Mouse (Mus musculus) hindbrain, embryonic 15.5 days (tissue): Measurements from ENCODE around the gene Ranbp17. TPM values are rescaled to one million over a fixed set of nuclear protein-coding genes. Genes with fewer than 3 reads are reported as not detected.
A peak's percentile ranks its signal among the peaks of the same experiment; 100 is the strongest.

ENCODE experiments used
- ATAC-seq: fragments of 200-750 bp; cut with Nextera tagmentation; 2 replicates; pipeline ENCODE4 v1.8.0; 2017; ENCODE audit warnings: low read depth, moderate number of reproducible peaks, moderate TSS enrichment; ENCODE audit not compliant: low FRiP score
- H3K27ac ChIP-seq: fragments of 300-500 bp; sonication (generic); replicated peaks from 2 replicates; pipeline ENCODE4 v1.5.1; 2015; ENCODE audit warnings: mild to moderate bottlenecking, inconsistent platforms
- H3K27me3 ChIP-seq: fragments of 300-500 bp; sonication (generic); 2 replicates; pipeline ENCODE4 v1.6.1; 2015; ENCODE audit warnings: control low read depth, inconsistent platforms
- H3K36me3 ChIP-seq: fragments of 300-500 bp; sonication (generic); 2 replicates; pipeline ENCODE4 v1.6.1; 2015; ENCODE audit warnings: control low read depth, inconsistent platforms
- H3K4me1 ChIP-seq: fragments of 300-500 bp; sonication (generic); replicated peaks from 2 replicates; pipeline ENCODE4 v1.6.1; 2015; ENCODE audit warnings: control low read depth, inconsistent platforms
- H3K4me2 ChIP-seq: fragments of 300-500 bp; sonication (generic); 2 replicates; pipeline ENCODE4 v1.6.1; 2015; ENCODE audit warnings: moderate library complexity, mild to moderate bottlenecking, inconsistent platforms
- H3K4me3 ChIP-seq: fragments of 300-500 bp; sonication (generic); 2 replicates; pipeline ENCODE4 v1.5.1; 2015; ENCODE audit warnings: mild to moderate bottlenecking, inconsistent platforms
- H3K9ac ChIP-seq: fragments of 300-500 bp; sonication (generic); 2 replicates; pipeline ENCODE4 v1.6.1; 2015; ENCODE audit warnings: inconsistent platforms
- H3K9me3 ChIP-seq: fragments of 300-500 bp; sonication (generic); 2 replicates; pipeline ENCODE4 v1.6.1; 2016; ENCODE audit warnings: control low read depth, inconsistent platforms
- WGBS: fragments of 180-500 bp; shearing (Covaris S2); methylation state at CpG from one replicate; pipeline ENCODE4 v1.1.7; 2015; 5-methylcytosine and 5-hydroxymethylcytosine counted together
- polyA plus RNA-seq: library from polyadenylated mRNA; unstranded; fragments of >200 nt; fragmentation: Nextera tagmentation; extraction: Ambion mirVana; gene quantifications from 2 replicates; pipeline ENCODE4 v1.2.1, GENCODE M21; 2015

Ranbp17 gene
- polyA plus RNA-seq, result 7.7 and 7.8 TPM in 2 replicates

DNA sequence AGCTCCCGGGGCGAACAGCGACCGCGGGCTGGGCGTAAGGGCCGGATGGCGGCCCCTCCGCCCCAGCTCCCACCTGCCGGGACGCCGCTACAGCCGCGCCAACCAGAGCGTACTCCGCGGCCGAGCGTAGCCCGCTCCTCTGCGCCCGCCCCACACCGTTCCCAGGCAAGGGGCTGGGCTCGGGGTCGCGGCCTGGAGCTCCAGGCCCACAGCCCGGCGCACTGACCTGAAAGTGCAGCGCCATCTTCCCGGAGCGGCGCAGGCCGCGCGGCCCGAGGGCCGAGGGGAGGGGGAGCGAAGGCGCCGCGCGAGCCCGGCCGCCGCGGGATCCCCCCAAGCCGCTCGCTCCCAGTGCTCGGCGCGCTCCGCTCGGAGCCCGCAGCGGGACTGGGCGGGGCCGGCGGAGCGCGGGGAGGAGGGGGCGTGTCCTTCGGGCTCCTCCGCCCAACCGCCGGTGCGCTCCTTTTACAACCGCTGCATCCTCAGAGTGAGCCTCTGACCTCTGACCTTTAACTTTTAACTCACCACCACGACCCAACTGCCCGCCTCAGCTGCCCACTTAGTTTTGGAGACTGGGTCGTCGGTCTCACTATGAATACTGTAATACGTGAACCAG, at the start of gene Ranbp17:
Gene Ranbp17, minus strand, starts transcription at position 371 of the 616 bp plus-strand sequence.
- peak; percentile 89 for ATAC-seq
- WGBS, result under 1% methylated on average over 61 of the region's 72 CpGs
- peak within 1 kb of the TSS; percentile 82 for H3K9ac ChIP-seq

DNA sequence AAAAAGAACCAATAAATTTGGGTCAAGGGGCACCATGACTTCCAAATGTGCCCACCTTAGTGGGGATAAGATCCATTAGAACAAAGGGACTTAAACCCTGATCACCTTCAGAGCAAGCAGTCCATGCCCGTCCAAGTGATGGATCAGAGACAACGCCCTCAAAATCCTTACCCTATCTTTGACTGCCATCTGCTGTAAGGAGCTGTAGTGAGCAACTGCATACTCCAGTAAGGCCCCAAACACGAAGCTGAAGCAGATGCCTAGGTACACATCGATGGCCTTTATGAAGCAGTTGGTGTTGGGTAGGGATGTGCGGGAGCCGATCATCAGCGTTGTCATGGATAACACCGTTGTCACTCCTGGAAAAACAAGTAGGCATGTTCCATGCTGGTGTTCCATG, 40.6 kb upstream of the Ranbp17 start:
- no peak for ATAC-seq
- H3K4me2 ChIP-seq, result no peak overlapping the region
- no peaks in the 10 kb centered on the region for H3K9me3 ChIP-seq
- WGBS, result 83% methylated on average over 8 of the region's 8 CpGs
- no peaks in the 10 kb centered on the region for H3K4me1 ChIP-seq
- no peaks in the 10 kb centered on the region for H3K27me3 ChIP-seq
- H3K4me3 ChIP-seq, result no peak overlapping the region
- H3K27ac ChIP-seq, result no peak overlapping the region
- no peak overlapping the region for H3K9ac ChIP-seq
- no peaks in the 10 kb centered on the region for H3K36me3 ChIP-seq

More for the DNA sequence above, at the start of gene Ranbp17:
- Histone ChIP-seq H3K27ac (peak within 1 kb of the TSS; percentile 88), H3K9me3 (no peaks in the 10 kb centered on the region), H3K4me1 (peaks cover 9% of the 10 kb centered on the region; the same call in 1 of the 2 replicates), H3K4me2 (peak within 1 kb of the TSS; percentile 72), H3K36me3 (no peaks in the 10 kb centered on the region), H3K27me3 (no peaks in the 10 kb centered on the region), H3K4me3 (peak within 1 kb of the TSS; percentile 78)

DNA sequence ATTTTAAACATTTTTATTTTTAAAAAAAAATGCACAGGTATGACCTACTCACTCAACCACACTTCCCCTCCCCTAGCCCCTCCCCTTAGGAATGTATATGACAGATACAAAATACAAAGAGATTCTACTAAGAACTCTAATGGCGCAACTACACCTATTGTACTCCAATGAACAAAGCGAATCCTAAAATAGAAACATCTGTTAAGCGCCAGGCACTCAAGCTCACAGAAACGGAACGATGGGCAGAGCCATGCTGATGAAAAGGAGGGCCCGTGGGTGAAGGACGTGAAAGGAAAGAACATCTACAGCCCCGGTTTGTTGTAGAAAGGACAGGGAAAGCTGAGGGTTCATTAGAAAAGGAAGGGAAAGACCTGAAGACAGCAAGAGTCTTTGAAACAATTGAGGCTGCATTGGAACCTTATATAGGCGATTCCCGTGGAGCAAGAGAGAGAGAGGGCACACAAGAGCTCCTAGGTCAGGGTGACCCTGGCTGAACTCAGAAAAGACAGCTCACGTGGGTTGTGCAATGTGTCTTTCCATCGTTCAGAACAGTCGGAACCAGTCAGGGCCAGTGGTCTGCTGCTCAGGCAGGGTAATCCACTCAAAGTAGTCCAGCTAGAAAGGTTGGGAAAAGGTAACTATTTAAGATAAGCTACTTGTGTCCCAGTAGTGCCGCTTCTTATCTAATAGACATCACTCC, 37.5 kb upstream of the Ranbp17 start:
- no peak overlapping the region for H3K4me2 ChIP-seq
- H3K36me3 ChIP-seq, result no peaks in the 10 kb centered on the region
- H3K9ac ChIP-seq, result no peak overlapping the region
- 69% methylated on average over 14 of the region's 14 CpGs for WGBS
- ATAC-seq, result no peak
- H3K4me3 ChIP-seq, result no peak overlapping the region
- no peaks in the 10 kb centered on the region for H3K9me3 ChIP-seq
- no peaks in the 10 kb centered on the region for H3K27me3 ChIP-seq
- H3K4me1 ChIP-seq, result no peaks in the 10 kb centered on the region
- H3K27ac ChIP-seq, result no peak overlapping the region

DNA sequence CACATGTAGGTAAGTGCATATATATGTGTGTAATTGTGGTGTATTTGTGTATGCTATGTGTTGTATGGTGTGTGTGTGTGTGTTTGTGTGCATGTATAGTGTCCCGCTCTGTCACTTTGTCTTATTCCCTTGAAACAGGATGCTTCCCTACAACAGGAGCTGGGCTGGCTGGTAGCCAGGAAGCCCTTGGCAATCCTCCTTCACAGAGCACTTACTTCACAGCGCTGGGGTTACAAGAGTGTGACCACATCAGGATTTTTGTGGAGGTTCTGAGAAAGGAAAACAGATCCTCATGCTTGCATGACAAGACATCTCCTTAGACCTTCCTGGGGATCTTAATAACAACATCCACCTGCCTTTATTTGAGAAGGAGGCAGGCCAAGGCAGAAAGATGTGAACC, 33.8 kb upstream of the Ranbp17 start:
- H3K4me3 ChIP-seq, result no peak overlapping the region
- 73% methylated on average over 2 of the region's 2 CpGs for WGBS
- no peak for ATAC-seq

DNA sequence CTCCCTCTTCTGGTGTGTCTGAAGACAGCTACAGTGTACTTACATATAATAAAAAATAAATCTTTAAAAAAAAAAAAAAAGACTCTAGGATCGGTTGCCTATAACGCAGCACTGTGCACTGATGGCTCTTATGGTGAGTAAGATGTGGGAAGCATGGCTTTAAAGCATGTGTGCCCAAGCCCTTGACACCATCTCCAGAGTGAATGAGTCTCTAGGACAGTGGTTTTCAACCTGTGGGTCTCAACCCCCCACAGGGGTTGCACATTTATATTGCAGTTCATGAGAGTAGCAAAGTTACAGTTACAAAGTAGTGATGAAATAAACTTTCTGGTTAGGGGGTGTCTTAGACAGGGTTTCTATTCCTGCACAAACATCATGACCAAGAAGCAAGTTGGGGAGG, 31.4 kb upstream of the Ranbp17 start:
- ATAC-seq, result no peak
- H3K36me3 ChIP-seq, result no peaks in the 10 kb centered on the region
- WGBS, result 92% methylated on average over 2 of the region's 2 CpGs

More for the DNA sequence above, 33.8 kb upstream of the Ranbp17 start:
- no peaks in the 10 kb centered on the region for H3K36me3 ChIP-seq
- H3K9ac ChIP-seq, result no peak overlapping the region
- H3K27ac ChIP-seq, result no peak overlapping the region
- no peaks in the 10 kb centered on the region for H3K9me3 ChIP-seq
- H3K4me1 ChIP-seq, result no peaks in the 10 kb centered on the region
- no peaks in the 10 kb centered on the region for H3K27me3 ChIP-seq
- no peak overlapping the region for H3K4me2 ChIP-seq

DNA sequence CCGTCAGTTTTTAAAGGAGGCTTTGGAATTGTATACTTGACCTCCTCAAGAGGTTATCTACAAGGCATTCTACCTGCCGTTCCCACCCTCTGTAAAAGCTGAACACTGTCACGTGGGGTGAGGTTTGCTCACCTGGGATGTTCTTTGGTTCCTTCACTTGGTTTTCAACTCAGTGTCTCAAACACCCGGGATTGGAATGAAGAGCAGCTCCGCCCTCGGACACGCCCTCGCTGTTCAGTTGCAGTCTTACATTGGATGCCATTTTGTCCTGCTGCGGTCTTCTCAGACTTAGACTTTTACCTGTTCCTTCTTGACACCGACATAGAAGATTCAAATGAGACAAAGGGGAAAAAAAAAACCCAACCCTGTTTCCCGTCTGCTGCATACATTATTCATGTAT, 30.6 kb upstream of the Ranbp17 start:
- Histone ChIP-seq H3K27ac (no peak overlapping the region), H3K36me3 (no peaks in the 10 kb centered on the region), H3K27me3 (no peaks in the 10 kb centered on the region), H3K9ac (no peak overlapping the region), H3K4me3 (no peak overlapping the region), H3K4me2 (no peak overlapping the region), H3K9me3 (no peaks in the 10 kb centered on the region), H3K4me1 (no peaks in the 10 kb centered on the region)
- 68% methylated on average over 11 of the region's 11 CpGs for WGBS
- ATAC-seq, result no peak

More for the DNA sequence above, 31.4 kb upstream of the Ranbp17 start:
- H3K9me3 ChIP-seq, result no peaks in the 10 kb centered on the region
- no peak overlapping the region for H3K4me2 ChIP-seq
- no peaks in the 10 kb centered on the region for H3K27me3 ChIP-seq
- H3K9ac ChIP-seq, result no peak overlapping the region
- H3K4me3 ChIP-seq, result no peak overlapping the region
- H3K4me1 ChIP-seq, result no peaks in the 10 kb centered on the region
- no peak overlapping the region for H3K27ac ChIP-seq

DNA sequence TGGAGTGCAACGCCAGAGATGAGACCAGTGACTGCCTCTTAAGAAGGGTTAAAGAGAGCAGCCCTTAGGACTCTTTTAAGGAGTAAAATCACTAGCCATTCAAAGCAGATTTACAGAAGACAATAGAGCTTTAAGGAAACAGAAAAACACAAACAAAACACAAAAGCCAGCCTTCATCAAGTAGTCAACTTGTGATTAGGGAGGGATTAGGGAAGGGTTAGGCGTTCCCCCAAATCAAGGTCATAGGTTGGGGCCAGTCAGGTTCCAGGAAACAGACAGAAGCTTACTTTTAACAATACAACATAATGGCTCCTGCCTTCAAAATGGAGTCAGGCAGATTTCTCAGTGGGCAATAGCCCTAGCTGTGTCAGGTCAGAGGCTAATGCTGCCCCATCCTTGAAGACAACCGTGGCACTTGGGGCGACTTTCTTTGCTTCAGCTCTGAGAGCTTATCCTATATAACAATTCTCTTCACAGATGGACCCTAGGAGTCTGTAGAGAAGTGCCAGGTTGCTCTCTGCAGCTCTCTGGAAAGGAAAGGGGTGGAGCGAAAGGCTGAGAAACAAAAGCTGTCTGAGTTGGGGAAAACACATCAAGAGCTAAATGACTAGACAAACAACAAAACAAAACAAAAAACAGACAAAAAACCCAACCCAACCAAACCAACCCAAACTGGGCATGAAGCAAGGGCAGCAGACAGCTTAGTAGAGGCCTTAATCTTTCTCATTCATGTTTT, 24.0 kb upstream of the Ranbp17 start:
- ATAC-seq, result no peak
- H3K27ac ChIP-seq, result no peak overlapping the region
- no peaks in the 10 kb centered on the region for H3K27me3 ChIP-seq
- H3K4me1 ChIP-seq, result no peaks in the 10 kb centered on the region
- H3K4me2 ChIP-seq, result no peak overlapping the region
- no peaks in the 10 kb centered on the region for H3K36me3 ChIP-seq
- H3K9me3 ChIP-seq, result no peaks in the 10 kb centered on the region
- H3K4me3 ChIP-seq, result no peak overlapping the region
- WGBS, result 82% methylated on average over 5 of the region's 5 CpGs
- no peak overlapping the region for H3K9ac ChIP-seq

DNA sequence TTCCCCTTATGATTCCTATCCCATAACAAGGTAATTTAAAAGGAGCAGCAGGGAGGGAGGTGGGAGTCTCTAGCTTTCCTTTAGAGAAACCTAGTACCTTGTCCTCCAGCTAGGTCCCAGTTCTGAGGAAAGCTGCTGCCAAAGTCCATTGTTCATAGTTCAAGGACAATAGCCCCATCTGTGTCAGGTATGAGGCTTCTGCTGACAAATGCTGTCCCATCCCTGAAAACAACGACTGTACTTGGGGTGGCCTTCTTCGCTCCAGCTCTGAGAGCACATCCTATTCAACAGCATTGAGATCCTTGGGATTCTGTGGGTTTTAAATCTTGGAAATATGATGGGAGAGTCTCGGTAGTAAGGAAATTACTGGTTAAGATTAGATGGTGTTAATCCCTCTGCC, 23.1 kb upstream of the Ranbp17 start:
- no peaks in the 10 kb centered on the region for H3K4me1 ChIP-seq
- H3K9ac ChIP-seq, result no peak overlapping the region
- no peak overlapping the region for H3K27ac ChIP-seq
- H3K9me3 ChIP-seq, result no peaks in the 10 kb centered on the region
- H3K4me2 ChIP-seq, result no peak overlapping the region
- WGBS, result 98% methylated on average over 3 of the region's 3 CpGs
- no peak for ATAC-seq
- H3K4me3 ChIP-seq, result no peak overlapping the region
- no peaks in the 10 kb centered on the region for H3K36me3 ChIP-seq
- no peaks in the 10 kb centered on the region for H3K27me3 ChIP-seq

DNA sequence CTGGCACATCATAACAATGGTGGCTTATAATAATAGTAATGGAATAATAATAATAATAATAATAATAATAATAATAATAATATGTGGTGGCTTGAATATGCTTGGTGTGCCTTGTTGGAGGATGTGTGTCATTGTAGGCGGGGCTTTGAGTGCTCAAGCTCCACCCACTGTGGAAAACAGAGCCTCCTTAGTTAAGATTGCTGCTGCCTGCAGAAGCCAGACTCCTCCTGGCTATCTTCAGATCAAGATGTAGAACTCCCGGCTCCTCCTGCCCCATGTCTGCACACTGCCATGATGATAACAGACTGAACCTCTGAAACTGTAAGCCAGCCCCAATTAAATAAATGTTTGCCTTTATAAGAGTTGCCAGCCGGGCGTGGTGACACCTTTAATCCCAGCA, 21.0 kb upstream of the Ranbp17 start:
- H3K4me2 ChIP-seq, result no peak overlapping the region
- H3K27ac ChIP-seq, result no peak overlapping the region
- H3K36me3 ChIP-seq, result no peaks in the 10 kb centered on the region
- no peak overlapping the region for H3K4me3 ChIP-seq
- WGBS, result 85% methylated on average over 4 of the region's 4 CpGs
- no peaks in the 10 kb centered on the region for H3K9me3 ChIP-seq
- H3K9ac ChIP-seq, result no peak overlapping the region
- no peaks in the 10 kb centered on the region for H3K27me3 ChIP-seq
- no peak for ATAC-seq
- no peaks in the 10 kb centered on the region for H3K4me1 ChIP-seq

DNA sequence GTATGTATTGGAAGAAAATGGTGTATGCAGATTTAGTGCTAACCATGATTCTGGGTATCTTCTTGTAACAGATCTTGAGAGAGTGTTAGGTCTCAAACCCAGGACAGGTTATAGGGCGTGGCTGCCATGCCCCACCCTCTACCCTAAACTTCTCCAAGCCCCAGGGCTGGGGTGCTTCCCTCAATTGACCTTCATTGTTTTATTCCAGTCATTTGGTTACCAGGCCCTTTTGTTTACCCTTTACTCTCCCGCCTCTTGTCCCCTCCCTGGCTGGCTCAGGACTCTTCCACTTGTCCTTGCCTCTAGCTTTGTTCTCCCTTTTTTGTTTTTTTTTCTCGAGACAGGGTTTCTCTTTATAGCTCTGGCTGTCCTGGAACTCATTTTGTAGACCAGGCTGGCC, 20.0 kb upstream of the Ranbp17 start:
- H3K9me3 ChIP-seq, result no peaks in the 10 kb centered on the region
- H3K27me3 ChIP-seq, result no peaks in the 10 kb centered on the region
- no peak overlapping the region for H3K4me2 ChIP-seq
- H3K4me1 ChIP-seq, result no peaks in the 10 kb centered on the region
- H3K9ac ChIP-seq, result no peak overlapping the region
- no peak overlapping the region for H3K27ac ChIP-seq
- no peak for ATAC-seq
- WGBS, result 69% methylated on average over 3 of the region's 3 CpGs
- H3K36me3 ChIP-seq, result no peaks in the 10 kb centered on the region
- H3K4me3 ChIP-seq, result no peak overlapping the region

DNA sequence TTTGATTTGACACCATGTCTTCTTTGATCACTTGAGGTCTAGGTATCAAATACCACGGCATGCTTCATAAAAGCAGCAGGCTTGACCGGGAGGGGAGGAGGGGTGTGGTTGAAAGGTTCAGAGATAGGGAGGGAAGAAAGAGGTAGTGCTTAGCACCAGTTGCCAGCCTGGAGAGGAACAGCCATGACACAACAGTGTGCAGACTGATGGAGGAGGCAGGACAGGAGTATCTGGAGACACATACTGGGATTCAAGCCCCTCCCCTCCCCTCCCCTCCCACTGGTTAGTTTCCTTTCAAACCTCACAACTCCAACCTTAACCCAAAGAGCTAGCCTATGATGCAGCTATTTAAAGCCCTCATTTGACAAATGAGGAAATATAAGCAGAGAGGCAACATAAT, 16.0 kb upstream of the Ranbp17 start:
- no peak for ATAC-seq
- Histone ChIP-seq H3K4me1 (no peaks in the 10 kb centered on the region), H3K4me2 (no peak overlapping the region), H3K9me3 (no peaks in the 10 kb centered on the region), H3K36me3 (no peaks in the 10 kb centered on the region), H3K4me3 (no peak overlapping the region), H3K9ac (no peak overlapping the region), H3K27ac (no peak overlapping the region), H3K27me3 (no peaks in the 10 kb centered on the region)
- 73% methylated on average over 2 of the region's 2 CpGs for WGBS

DNA sequence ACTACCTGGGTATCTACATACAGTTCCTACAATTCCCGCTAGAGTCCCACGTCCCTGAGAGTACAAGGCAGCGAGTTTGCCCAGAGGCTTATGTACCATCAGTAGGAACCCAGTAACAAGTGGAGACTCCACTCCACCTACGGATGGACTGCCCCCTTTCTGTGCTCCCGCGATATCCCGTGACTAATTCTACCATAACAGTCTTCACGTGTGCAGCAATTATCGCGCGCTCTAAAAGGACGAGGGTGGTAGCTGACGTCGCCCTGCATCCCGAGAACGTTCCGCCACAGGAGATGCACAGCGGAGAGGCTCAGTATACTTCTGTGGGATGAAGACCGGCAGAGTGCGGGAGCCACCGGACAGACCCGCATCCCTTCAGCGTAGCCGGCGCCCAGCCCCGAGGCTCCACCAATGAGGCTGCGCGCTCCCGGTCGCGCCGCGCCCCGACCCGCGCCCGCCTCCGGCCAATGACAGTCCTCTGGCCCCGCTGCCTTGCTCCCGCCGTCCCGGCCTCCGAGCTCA, 631 bp downstream of the Ranbp17 start:
- WGBS, result 0% methylated on average over 42 of the region's 43 CpGs
- H3K27me3 ChIP-seq, result no peaks in the 10 kb centered on the region

More for the DNA sequence above, 631 bp downstream of the Ranbp17 start:
- peak overlapping the region; percentile 88 for H3K27ac ChIP-seq
- H3K4me1 ChIP-seq, result peaks cover 9% of the 10 kb centered on the region; the same call in 1 of the 2 replicates
- peak overlapping the region; percentile 82 for H3K9ac ChIP-seq
- peak; percentile 92 for ATAC-seq
- H3K4me2 ChIP-seq, result peak overlapping the region; percentile 72
- no peaks in the 10 kb centered on the region for H3K9me3 ChIP-seq
- no peaks in the 10 kb centered on the region for H3K36me3 ChIP-seq
- H3K4me3 ChIP-seq, result peak overlapping the region; percentile 78
